Mouse (Mus musculus): Measurements from ENCODE around the gene Ttc34. TPM values are rescaled to one million over a fixed set of nuclear protein-coding genes. Genes with fewer than 3 reads are reported as not detected.

The Ttc34 gene
- polyA plus RNA-seq, 1 experiment from 2014 or later: 0.62 TPM

DNA sequence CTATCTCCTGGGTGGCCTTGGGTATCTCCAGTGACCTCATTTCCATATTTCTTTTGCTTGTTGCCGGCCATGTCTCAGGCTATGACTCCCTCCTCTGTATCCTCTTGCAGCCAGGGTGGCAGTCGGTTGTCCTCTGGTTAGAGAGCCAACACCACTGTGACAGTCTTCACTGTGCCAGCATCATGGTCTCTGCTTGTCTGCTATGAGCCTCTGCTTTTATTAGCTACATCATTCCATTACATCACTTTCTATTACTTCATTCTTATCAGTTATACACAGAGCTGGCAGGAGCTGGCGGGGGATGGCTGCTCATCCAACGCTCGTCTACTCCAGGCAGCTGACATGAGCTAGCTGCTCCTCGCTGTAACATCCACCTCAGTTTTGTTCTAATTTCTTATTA, 43.5 kb downstream of the Ttc34 start:
- no peak overlapping the region for H3K4me2 ChIP-seq (replicated peaks)
- H3K9me3 ChIP-seq: no peaks in the 10 kb centered on the region
- no peak overlapping the region for H3K27ac ChIP-seq
- H3K36me3 ChIP-seq: no peaks in the 10 kb centered on the region
- peaks cover 12% of the 10 kb centered on the region for H3K4me1 ChIP-seq (replicated peaks)
- no peak for ATAC-seq
- no peak overlapping the region for H3K4me3 ChIP-seq (replicated peaks)
- H3K9ac ChIP-seq (replicated peaks): no peak overlapping the region
- 89% methylated on average over 6 of the region's 6 CpGs for WGBS
- 0 out of 2 replicates have a peak, but pooled peaks cover 4% of the 10 kb centered on the region for H3K27me3 ChIP-seq

GRCm38 (mm10) chr4:154882014-154882659, 44.9 kb downstream of the Ttc34 start:
- Histone ChIP-seq H3K27me3 (no peaks in the 10 kb centered on the region), H3K27ac (no peak overlapping the region), H3K36me3 (no peaks in the 10 kb centered on the region), H3K9ac (replicated peaks) (no peak overlapping the region), H3K4me3 (replicated peaks) (no peak overlapping the region), H3K9me3 (no peaks in the 10 kb centered on the region), H3K4me2 (replicated peaks) (no peak overlapping the region), H3K4me1 (replicated peaks) (peaks cover 8% of the 10 kb centered on the region)
- no peak for ATAC-seq
- WGBS: 34% methylated on average over 14 of the region's 14 CpGs

DNA sequence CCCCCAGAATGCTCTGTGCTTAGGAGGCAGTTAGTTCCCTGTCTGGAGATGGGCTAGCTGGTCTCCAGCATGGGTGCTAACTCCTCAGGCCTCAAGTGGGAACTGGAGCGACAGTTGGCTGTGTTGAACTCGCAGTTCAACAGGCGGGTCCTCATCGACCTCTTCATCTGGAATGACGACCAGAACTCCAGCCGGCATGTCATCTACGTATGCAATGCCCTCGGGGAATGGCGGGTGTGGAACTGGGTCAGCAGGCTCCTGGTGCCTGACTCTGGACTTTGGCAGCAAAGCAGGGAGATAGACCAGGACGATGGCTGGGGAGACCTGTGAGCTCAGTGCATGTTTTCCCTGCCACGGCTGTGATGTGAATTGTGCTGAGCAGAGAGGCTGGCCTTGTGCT, 48.2 kb downstream of the Ttc34 start:
- Histone ChIP-seq H3K9ac (replicated peaks) (no peak overlapping the region), H3K27me3 (no peaks in the 10 kb centered on the region), H3K4me2 (replicated peaks) (no peak overlapping the region), H3K36me3 (no peaks in the 10 kb centered on the region), H3K27ac (no peak overlapping the region), H3K4me1 (replicated peaks) (no peaks in the 10 kb centered on the region), H3K9me3 (no peaks in the 10 kb centered on the region), H3K4me3 (replicated peaks) (no peak overlapping the region)
- no peak for ATAC-seq
- 86% methylated on average over 11 of the region's 11 CpGs for WGBS

GRCm38 (mm10) chr4:154886876-154887592, 49.8 kb downstream of the Ttc34 start:
- peak; percentile 48; the same call in 1 of the 2 replicates for ATAC-seq
- 68% methylated on average over 13 of the region's 13 CpGs for WGBS

GRCm38 (mm10) chr4:154887593-154888250, 50.5 kb downstream of the Ttc34 start:
- WGBS: 87% methylated on average over 15 of the region's 15 CpGs

More at GRCm38 (mm10) chr4:154886876-154887592, 49.8 kb downstream of the Ttc34 start:
- Histone ChIP-seq H3K4me2 (replicated peaks) (no peak overlapping the region), H3K9me3 (no peaks in the 10 kb centered on the region), H3K27ac (no peak overlapping the region), H3K9ac (replicated peaks) (no peak overlapping the region), H3K4me3 (replicated peaks) (no peak overlapping the region), H3K36me3 (no peaks in the 10 kb centered on the region), H3K27me3 (no peaks in the 10 kb centered on the region), H3K4me1 (replicated peaks) (no peaks in the 10 kb centered on the region)

DNA sequence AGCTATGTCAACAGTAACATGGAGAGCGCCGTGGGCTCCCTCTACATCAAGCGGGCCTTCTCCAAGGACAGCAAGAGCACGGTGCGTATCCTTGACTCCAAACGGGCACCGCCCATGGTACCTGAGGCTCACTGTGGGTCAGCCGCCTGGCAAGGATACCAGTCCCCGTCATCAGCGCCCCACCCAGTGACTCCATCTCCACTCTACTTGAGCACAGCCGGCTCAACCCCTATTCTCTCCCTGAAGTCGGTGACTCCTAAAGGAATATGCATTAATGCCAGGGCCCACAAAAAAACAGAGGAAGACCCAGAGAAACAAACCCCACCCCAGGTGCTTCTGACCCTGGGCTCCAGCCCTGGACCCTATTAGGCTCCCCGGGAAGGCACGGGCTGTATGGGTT, 53.6 kb downstream of the Ttc34 start:
- no peak overlapping the region for H3K4me2 ChIP-seq (replicated peaks)
- no peaks in the 10 kb centered on the region for H3K27me3 ChIP-seq
- no peaks in the 10 kb centered on the region for H3K36me3 ChIP-seq
- no peak overlapping the region for H3K27ac ChIP-seq
- H3K9me3 ChIP-seq: no peaks in the 10 kb centered on the region
- WGBS: 89% methylated on average over 14 of the region's 14 CpGs
- ATAC-seq: no peak
- H3K4me3 ChIP-seq (replicated peaks): no peak overlapping the region
- no peaks in the 10 kb centered on the region for H3K4me1 ChIP-seq (replicated peaks)
- H3K9ac ChIP-seq (replicated peaks): no peak overlapping the region

More at GRCm38 (mm10) chr4:154887593-154888250, 50.5 kb downstream of the Ttc34 start:
- no peak overlapping the region for H3K9ac ChIP-seq (replicated peaks)
- H3K27ac ChIP-seq: no peak overlapping the region
- no peaks in the 10 kb centered on the region for H3K4me1 ChIP-seq (replicated peaks)
- H3K36me3 ChIP-seq: no peaks in the 10 kb centered on the region
- no peak overlapping the region for H3K4me2 ChIP-seq (replicated peaks)
- no peaks in the 10 kb centered on the region for H3K27me3 ChIP-seq
- H3K9me3 ChIP-seq: no peaks in the 10 kb centered on the region
- no peak for ATAC-seq
- no peak overlapping the region for H3K4me3 ChIP-seq (replicated peaks)

DNA sequence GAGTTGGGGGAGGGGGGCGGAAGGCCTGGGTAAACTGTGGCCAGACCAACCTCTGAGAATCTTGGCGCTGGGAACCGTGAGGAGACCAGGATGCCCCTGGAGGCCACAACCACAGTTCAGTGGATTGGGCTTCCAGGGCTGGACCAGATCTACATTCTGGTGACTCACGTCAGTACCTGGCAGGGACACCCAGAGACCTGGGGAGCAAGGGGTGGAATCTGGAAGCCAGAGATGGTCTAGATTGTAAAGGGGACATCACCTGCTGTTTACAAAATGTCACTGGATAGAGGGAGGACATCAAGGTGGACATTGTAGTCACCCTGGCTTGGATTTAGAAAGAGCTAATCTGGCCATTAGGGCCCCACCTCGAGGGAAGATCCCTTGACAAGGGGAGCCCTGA, 58.3 kb downstream of the Ttc34 start:
- ATAC-seq: no peak
- WGBS: 83% methylated on average over 5 of the region's 5 CpGs
- H3K4me1 ChIP-seq (replicated peaks): peaks cover 21% of the 10 kb centered on the region
- H3K4me2 ChIP-seq (replicated peaks): no peak overlapping the region
- no peak overlapping the region for H3K27ac ChIP-seq
- H3K9me3 ChIP-seq: no peaks in the 10 kb centered on the region
- H3K9ac ChIP-seq (replicated peaks): no peak overlapping the region
- no peaks in the 10 kb centered on the region for H3K27me3 ChIP-seq
- peaks cover 6% of the 10 kb centered on the region; the same call in 1 of the 2 replicates for H3K36me3 ChIP-seq
- no peak overlapping the region for H3K4me3 ChIP-seq (replicated peaks)

DNA sequence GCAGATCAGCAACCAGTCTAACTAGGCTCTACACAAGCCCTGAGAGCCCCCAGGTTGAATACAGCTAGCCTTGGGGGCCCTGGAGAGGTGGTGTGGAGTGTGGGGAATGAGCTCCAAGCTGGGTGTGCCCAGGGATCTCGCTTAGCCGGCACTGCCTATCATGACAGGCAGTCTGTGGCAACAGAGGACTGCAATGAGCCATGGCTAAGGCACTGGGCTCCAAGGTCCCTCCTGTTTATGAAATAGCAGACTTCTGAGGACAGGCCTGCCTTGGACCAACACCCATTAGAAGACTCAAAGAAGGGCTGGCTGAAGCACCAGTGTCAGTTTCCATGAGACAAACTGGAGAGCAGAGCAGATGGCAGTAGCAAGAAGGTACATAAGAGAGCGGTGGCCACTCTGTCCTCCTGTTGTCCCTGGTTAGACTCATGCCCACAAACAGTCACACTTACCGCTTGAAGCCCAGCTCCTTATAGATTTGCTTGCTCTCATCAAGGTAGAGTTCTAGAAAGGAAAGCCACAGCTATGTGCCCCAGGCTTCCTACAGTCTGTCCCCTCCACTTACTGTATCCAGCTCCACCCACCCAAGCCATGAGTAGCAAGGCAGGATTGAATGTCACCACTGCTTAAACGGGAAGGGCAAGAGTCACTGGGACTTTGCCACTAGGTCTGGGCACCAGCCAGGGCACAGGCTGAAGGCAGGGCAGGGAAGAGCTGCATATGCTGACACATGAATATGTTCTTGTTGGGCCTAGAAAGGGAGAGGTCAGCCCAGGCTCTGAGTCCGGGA, 60.6 kb downstream of the Ttc34 start:
- peak; percentile 4; the same call in 1 of the 2 replicates for ATAC-seq
- Histone ChIP-seq H3K4me3 (replicated peaks) (peak overlapping the region; percentile 55), H3K4me2 (replicated peaks) (peak overlapping the region; percentile 88), H3K9me3 (no peaks in the 10 kb centered on the region), H3K4me1 (replicated peaks) (peaks cover 21% of the 10 kb centered on the region), H3K9ac (replicated peaks) (peak overlapping the region; percentile 78), H3K27ac (no peak overlapping the region), H3K36me3 (peaks cover 6% of the 10 kb centered on the region; the same call in 1 of the 2 replicates), H3K27me3 (no peaks in the 10 kb centered on the region)
- WGBS: 69% methylated on average over 6 of the region's 6 CpGs

DNA sequence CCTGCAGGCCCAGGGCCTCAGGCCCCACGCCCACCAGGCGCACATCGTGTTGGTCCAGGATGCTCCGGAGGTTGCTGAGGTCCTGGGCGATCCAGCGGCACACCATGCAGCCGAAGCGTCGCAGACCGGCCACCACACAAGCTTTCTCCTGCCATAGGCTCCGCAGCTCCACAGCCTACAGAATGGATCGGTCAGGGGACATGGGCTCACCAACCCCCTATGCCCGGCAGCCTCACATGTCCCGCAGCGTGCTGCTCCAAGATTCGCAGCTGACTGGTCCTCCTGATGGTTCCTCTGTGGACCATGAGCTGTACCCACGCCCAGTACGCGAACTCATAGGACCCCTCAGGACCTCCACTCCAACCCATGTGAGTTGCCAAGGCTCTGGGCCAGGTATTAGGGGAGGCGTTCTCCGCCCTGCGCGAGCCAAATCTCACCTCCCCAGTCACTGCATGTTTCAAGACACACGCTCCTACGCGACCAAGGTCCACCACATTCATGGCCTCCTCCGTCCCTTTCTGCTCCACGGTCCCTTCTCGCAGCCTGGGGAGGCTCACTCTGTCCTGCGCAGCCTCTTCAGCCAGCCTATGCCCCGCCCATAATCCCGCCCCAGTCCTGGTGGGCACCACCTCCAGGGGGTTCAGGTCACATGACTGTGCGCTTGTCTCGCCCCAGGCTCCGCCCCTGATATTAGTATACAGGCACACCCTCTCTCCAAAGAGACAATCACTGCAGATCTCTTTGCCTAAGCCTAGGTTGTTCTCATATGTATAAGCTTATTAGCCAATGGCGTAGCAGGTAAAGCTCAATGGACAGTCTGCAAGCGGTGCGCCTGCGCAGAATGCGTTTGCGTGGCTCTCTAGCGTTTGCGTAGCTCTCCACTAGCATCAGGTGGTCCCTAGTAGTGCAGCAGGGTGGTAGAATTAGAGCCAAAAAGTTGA, 61.5 kb downstream of the Ttc34 start, which contains the start of gene Fam213b:
Fam213b (minus strand) TSS at position 630 of the 941 bp plus-strand sequence.
- peak; percentile 97 for ATAC-seq
- peak within 1 kb of the TSS; percentile 63 for H3K27ac ChIP-seq
- 3% methylated on average over 43 of the region's 43 CpGs for WGBS

DNA sequence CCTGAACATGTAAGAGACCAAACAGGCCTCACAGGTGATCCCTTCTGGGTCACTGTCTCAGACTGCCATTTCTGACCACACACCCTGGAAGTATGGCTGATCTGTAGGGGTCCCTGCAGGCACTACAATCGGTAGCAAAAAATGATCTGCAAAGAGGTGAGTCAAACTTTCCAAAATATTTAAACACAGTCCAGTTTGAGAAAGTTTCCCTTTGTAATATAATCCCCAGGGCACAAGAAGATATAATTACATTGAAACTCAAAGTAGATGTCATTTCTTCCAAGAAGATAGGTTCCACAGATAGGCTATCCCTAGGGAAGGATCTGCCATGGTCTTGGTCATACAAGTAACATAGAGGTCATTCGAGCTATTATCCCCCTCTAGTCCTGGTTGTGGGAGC, 65.1 kb downstream of the Ttc34 start:
- no peak for ATAC-seq
- WGBS: 98% methylated on average over 2 of the region's 2 CpGs
- Histone ChIP-seq H3K4me2 (replicated peaks) (no peak overlapping the region), H3K4me3 (replicated peaks) (no peak overlapping the region), H3K36me3 (no peaks in the 10 kb centered on the region), H3K27me3 (peaks cover 7% of the 10 kb centered on the region; the same call in 1 of the 2 replicates), H3K9me3 (no peaks in the 10 kb centered on the region), H3K9ac (replicated peaks) (no peak overlapping the region), H3K27ac (no peak overlapping the region), H3K4me1 (replicated peaks) (peaks cover 21% of the 10 kb centered on the region)

More for the DNA sequence above, 61.5 kb downstream of the Ttc34 start, which contains the start of gene Fam213b:
- Histone ChIP-seq H3K4me3 (replicated peaks) (peak within 1 kb of the TSS; percentile 55), H3K4me2 (replicated peaks) (peak within 1 kb of the TSS; percentile 88), H3K36me3 (peaks cover 6% of the 10 kb centered on the region; the same call in 1 of the 2 replicates), H3K9ac (replicated peaks) (peak within 1 kb of the TSS; percentile 78), H3K27me3 (no peaks in the 10 kb centered on the region), H3K9me3 (no peaks in the 10 kb centered on the region), H3K4me1 (replicated peaks) (peaks cover 21% of the 10 kb centered on the region)

Measured in midbrain, embryonic 13.5 days (tissue).